Mouse (Mus musculus) frontal cortex, adult 2 months (tissue): Measurements from ENCODE around the gene Iqcd. TPM values are rescaled to one million over a fixed set of nuclear protein-coding genes. Genes with fewer than 3 reads are reported as not detected.
A peak's percentile ranks its signal among the peaks of the same experiment; 100 is the strongest.

ENCODE experiments used
- DNase-seq, 2 experiments: peaks; one replicate each; pipeline ENCODE4 v3.0.0; 2022; ENCODE audit warnings: low spot score in 1 of 2; ENCODE audit errors: extremely low spot score in 1 of 2
- polyA plus RNA-seq: library from polyadenylated mRNA; depleted of rRNA; stranded (reverse); fragments of >200 nt; gene quantifications from 2 replicates; pipeline ENCODE4 v1.2.3, GENCODE M21; 2012

Iqcd gene
- polyA plus RNA-seq, 1 experiment, result 1.9 TPM

DNA sequence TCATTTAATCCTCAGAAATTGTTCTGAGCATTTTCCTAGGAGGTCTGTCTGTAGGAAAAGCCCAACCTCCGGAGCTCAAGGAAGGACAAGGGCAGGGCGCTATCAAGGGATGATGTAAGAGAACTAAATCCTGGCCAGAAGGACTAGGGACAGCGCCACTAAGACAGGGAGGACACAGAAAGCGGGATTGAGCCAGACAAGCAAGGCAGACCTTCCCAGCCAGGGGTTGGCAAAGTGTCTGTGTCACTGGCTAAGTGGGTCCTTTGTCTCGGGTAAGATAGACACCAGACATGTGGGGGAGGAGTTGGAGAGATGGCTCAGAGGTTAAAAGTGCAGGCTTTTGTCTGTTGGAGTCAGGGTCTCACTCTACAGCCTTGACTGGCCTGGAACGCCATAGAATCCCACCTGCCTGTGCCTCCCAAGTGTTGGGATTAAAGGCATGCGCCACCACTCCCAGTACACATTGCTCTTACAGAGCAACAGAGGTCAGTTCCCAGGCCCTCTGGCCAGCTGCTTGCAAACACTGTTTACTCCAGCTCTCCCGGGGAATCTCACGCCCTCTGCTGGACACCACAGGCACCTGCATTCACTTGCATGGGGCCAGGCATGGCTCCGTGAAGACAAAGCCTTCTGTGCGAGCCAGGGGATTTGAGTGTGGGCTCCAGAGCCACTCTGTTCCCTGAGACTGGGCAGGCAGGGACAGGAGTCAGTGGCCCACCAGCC is 12.3 kb downstream of the Iqcd start:
- no peak for DNase-seq

DNA sequence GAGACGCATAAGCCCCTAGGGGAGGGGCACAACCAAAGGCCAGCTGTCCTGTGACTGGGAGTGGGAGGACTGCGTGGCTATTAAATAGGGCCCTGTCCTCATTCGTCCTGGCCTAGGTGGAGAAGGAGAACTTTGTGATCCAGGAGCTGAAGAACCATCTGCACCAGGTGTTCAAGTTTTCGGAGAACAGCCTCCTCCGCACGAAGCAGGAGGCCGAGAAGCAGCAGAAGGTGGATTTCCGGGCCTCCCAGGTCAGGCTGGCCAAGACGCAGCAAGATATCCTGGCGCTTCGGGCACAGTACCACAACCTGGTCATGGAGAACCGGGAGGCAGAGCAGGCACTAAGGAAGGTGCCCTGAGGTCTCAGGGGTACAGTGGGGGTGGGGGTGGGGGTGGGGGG is 13.4 kb downstream of the Iqcd start:
- DNase-seq, result no peak

DNA sequence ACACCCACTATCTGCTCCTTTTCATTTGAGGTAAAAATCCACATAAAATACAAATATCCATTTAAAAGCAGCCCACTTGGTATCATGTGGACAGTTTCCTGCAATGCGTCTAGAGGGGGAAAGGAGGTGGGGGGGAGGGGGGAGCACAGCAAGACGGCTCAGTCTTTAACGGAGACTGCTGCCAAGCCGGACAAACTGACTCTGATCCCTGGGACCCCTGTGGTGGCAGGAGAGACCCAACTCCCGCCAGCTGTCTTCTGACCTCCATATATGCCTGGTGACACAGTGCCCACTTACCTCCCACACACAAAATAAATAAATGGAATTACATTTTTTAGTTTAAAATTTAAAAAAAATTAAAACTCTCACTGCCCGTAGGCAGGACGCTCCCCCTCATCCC is 14.7 kb downstream of the Iqcd start:
- DNase-seq, result no peak

DNA sequence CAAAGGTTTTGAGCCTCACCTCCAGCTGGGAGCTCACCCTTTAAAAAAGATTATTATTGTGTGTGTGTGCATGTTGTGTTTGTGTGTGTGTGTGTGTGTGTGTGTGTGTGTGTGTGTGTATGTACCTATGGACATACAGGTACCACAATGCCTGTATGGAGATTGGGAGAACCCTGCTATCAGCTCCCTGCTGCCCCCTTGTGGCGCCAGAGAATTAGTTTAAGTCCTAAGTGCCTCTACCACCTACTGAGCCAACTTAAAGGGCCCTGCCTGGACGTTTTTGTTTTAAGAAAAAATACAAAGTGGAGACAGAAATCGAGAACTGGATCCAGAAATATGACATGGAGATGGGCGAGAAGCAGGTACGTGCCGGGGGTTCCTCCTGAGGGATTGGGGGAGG is 16.0 kb downstream of the Iqcd start:
- peak in 1 of 2 experiments; percentile 94 for DNase-seq

DNA sequence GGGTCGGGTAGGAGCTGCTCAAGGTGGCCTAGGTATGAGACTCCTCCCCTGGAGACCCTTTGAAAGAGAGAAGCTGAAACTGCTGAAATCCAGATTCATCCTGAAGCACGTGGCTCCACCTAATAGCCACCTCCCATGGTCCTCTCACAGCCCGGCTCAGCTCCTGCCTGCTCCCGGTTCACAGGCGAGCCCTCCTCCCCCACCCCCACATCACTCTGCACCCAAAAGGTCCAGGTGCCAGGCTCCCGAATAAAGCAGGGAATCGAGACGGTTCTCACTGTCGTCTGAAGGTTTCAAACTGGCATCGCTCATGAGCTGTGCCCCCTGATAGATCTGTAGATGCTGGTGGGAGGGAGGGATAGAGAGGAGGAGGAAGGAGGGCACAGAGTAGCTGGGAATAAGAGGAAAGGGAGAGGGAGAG is 16.4 kb downstream of the Iqcd start:
- no peak for DNase-seq

DNA sequence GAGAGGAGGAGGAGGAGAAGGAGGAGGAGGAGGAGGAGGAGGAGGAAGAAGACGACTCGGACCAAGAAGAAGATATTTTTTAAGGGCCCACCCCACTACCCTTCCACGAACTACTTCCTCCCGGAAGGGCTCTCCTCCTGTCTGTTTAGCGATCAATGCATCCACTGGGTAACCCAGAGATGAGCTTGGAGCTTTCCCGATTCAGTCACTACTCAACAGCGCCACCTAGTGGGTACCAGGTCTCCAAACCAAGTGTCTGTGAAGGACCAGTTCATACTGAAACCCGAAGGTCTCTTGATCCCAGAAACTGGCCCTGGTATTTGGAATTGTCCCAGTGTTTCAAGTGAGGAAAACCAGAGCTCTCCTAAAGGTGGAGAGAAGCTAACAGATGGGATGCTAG is 16.9 kb downstream of the Iqcd start:
- DNase-seq, result peak in 1 of 2 experiments; percentile 97

DNA sequence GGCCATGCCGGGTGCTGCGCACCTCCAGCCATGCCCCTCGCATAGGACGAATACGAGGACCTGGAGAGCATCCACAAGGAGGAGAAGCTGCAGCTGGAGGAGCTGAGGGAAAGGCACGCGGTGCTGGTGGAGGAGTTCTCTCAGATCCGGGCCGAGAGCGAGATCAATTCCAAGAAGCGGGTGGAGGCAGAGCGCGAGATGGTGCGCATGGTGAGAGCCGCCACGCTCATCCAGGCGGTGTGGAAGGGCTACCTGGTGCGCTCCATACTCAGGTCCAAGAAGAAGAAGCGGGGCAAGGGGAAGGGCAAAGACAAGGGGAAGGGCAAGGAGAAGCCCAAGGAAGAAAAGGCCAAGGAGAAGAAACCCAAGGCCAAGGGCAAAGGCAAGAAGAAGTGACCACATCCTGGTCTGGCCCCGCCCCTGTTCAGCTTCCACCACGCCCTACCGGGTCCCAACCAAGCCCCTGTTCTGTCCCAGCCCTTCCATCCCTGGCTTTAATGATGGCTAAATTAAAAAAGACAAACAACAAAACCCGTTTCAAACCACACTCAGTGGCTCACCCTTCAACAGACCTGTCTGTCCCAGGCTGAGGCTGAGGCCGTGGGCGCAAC is 17.9 kb downstream of the Iqcd start:
- DNase-seq, result no peak

DNA sequence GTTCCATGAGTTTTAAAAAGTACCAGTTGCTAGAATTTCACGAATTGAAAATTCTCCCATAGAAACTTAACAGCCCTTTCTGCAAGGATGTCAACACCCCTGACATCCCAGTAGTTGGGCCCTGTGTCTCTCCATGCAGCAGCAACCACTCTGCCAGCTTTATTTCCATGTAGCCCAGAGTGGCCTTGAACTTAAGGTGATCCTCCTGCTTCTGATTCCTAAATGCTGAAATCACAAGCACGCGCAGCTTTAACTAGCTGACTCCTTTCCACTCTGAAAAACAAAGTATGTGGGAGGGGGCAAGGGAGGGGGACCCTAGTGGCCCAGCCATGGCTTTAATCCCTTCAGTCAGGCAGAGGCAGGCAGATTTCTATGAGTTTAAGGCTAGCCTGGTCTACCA is 18.5 kb downstream of the Iqcd start:
- no peak for DNase-seq

DNA sequence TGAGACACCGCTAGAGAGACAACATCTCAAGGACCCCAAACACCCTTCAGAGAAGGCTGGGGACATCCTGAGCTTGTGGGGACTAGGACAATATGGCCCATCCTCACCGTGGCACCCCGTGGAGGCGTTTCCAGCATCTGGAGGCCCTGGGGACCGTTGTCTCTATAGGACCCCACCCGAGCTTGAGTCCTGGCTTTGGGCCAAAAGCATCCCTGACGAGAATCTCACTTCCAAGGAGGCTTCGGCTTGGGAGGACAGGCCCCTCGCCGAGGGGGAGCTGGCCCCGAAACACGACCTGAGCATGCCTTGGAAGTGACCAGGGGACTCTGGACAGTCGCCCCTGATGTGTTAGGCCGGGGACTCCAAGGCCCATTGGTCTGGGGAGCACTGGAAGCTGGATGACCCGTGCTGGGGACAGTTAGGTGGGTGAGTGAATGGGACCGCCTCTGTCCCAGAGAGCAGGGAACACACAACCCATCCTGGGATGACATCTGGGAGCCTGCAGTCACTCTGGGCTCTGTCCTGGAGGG is 20.5 kb downstream of the Iqcd start:
- DNase-seq, result no peak

DNA sequence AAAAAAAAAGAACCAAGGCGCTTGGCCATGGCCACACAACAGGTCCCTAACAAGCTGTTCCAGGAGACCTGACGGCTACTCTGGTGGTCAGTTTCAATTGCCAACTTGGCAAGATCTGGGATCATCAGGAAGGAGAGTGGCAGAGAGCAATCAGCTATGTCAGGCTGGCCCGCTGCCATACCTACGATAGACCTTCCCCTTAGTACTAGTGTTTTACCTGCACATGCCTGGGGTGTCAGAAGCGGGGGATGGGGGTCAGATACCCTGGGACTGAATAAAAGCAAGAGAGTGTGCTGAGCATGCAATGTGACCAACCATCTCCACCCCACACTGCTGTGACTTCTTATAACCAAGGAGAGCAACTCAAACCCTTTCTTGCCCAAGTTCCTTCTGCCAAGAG is 22.1 kb downstream of the Iqcd start:
- no peak for DNase-seq

DNA sequence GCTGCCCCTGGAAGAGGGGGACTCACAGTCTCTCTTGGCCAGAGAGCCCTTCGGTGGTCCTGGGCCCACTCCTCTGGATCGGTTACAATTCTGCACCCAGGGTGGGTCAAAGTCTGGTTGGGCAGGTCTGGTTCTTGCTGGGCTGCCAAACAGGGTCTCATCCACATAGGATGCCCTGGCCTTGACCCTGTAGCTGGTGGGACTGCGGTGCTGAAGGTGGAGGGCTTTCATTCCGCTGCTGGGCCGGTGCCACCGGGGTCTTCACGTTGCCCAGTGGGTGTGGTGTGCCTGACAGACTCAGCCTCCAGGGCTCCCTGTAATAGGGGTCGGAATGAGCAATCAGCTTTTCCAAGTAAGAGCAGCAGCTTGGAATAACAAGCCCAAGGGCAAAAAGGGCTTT is 22.6 kb downstream of the Iqcd start:
- no peak for DNase-seq

DNA sequence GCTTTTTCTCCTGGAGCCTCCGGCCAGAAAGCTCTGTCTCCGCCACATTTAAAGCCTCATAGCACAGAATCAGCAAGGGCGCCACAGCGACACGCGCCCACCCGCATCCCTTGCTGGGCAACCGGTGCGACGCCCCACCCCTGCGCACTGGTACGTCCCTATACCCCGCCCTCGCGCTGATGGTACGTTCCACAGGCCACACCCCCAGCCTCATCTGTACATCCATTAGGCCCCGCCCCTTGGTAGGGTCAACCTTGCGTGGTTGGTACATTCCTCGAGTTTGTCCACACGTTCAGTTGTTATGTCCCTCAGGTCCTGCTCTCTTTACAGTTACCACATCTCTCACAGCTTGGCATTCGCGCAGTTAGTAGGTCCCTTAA is 23.6 kb downstream of the Iqcd start, which contains the start of the genes Rita1 and Ddx54:
Gene Rita1, minus strand, starts transcription at position 148 of the 380 bp plus-strand sequence.
Gene Ddx54, plus strand, starts transcription at position 298 of the 380 bp plus-strand sequence.
- DNase-seq, result peak; percentile 95 to 99

DNA sequence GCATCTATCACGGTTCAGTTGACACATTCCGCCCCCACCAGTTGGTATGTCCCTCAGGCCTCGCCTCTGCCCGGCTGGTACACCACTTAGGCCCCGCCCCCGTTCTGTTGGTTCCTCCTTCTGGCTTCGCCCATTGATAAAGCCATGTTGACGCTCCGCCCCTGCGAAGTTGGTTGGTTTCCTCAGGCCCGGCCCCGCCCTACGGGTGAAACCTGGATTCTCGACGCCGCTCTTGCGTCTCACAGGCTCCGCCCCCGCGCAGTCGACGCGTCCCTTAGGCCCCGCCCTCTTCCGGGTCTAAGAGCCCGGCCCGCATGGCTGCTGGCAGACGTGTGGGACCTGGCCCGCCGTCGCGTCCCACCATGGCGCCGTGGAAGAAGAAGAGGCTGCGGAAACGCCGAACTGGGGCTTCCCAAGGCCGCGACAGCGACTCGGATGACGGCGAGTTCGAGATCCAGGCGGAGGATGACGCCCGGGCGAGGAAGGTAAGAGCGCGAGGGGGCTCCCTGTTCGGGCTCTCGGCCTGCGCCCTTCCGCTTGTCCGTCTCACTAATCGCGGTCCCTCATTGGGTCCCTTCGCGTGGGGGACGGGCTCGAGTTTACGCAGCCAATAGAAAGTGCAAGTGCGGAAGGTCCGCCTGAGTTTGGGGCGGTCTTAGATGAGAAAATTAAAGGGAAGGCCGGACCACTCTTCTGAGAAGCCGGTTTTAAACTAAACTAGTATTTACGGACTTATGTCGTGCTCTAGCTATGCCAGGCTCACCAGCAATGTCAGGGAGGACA is 24.2 kb downstream of the Iqcd start:
- DNase-seq, result peak; percentile 100

DNA sequence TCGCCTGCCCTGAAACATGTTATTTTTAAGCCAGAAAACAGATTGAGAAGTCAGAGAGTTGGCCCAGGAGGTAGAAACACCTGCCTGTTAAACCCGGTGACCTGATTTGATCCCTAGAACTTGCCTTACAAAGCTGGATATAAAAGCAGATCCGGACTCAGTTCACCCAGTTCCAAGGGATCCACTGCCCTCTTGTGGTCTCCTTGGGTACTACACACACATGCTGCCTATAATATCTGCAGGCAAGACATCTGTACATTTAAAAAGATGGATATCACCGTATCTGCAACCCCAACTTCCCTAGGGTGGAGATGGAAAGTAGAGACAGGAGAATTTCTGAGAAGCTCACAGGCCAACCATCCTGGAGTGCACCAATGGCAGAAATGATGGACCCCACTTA is 27.1 kb downstream of the Iqcd start:
- DNase-seq, result no peak

DNA sequence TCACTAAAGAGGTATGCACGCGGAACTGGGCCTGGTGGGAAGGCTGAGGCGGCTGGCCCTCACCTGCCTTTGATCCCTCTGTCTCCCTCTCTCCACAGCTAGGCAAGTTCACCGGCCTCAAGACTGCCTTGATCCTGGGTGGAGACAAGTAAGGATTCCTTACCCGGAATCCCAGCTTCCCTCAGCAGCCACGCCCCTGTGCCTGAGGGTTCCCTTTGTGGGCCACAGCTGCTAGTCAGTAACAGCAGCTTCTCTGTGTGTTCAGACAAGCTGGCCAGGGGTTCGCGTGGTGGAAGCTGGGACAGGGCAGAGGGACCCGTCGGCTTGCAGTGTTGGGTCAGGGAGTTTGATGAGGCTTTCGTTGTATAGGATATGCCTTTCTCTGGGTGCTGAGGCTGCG is 30.0 kb downstream of the Iqcd start:
- no peak for DNase-seq

DNA sequence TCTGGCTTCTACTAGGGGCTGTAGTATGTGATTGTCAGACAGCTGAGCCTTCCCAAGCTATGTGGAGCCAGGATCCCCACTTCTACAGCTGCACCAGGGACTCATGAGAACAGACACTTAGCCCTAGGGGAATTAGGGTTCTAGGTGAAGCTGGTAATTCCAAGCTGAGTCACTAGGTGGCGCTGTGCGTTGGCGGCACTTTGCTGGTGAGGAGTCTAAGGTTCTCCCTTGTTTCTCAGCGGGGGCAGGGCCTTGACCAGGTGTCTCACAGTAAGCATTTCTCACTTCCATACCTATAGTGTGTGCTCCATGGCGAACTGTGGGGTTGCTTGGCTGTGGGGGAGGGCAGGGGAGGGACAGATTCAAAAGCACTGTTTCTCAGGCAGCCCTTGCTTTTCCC is 30.4 kb downstream of the Iqcd start:
- peak in 1 of 2 experiments; percentile 84 for DNase-seq

DNA sequence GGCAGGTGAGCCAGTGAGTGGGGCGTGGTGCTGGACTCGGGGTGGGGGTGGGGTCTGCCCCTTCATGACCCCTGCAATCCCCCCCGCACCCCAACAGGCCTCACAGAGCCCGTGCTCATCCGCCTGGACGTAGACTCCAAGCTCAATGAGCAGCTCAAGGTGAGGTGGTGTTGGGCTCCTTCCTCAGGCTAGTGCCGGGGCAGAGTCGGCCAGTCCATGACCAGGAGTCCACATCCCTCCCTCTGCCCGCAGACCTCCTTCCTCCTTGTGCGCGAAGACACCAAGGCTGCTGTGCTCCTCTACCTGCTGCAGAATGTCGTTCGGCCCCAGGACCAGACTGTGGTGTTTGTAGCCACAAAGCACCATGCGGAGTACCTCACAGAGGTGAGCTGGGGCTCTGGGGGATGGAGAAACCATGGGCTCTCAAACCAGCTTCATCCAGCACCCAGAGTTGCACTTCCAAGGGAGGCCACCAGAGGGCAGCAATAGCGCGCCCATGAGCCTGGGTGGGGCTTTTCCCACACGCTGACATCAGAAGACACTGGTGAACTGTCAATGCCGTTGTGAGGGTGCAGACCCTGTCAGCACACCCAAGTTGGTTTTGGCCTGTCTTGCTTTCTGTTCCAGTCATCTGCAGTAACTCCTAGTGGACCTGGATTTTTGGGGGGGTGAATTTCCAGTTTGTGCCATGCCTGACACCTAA is 31.7 kb downstream of the Iqcd start:
- DNase-seq, result peak in 1 of 2 experiments; percentile 94

DNA sequence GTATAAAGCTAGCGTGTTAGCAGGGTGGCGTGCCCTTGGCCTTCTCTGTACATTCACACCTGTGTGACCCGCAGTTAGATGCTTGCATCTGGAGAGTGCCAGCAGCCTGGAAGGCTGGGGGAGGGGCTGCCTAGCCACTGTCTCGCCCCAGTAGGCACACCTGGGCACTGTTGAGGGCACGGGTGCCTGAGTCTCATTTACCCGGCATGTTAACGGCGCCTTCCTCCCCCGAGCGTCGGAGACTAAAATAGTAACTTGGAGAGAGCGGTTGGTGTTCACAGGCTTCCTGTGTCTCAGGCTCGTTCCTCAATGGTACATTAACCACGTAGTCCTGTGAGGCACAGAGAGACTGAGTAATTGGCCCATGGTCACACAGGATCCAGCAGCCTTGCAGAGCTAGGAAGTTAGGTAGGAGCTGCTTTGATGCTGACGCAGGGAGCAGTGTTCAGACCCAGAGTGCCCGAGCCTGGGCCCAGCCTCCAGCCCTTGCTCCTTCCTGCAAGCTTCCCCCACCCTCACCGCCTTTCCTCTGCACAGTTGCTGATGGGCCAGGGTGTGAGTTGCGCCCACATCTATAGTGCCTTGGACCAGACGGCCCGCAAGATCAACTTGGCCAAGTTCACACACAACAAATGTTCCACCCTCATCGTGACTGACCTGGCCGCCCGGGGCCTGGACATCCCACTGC is 32.4 kb downstream of the Iqcd start:
- peak in 1 of 2 experiments; percentile 48 for DNase-seq

DNA sequence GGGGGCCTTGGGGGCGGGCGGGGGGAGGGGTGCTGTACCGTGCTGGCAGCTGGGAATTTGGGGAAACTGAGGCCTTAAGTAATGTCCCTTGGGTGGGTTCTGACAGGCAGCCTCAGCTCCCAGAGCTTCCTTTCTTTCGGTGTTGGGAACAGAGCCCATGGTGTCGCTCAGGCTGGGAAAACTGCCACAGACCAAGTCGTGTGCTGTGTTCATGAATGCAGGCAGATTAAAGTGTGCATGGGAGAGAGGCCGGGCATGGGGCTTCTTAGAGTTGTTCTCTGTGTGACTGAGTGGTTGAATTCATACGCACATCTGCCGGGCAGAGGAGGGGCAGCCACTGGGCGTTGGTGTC is 33.0 kb downstream of the Iqcd start:
- DNase-seq, result no peak

DNA sequence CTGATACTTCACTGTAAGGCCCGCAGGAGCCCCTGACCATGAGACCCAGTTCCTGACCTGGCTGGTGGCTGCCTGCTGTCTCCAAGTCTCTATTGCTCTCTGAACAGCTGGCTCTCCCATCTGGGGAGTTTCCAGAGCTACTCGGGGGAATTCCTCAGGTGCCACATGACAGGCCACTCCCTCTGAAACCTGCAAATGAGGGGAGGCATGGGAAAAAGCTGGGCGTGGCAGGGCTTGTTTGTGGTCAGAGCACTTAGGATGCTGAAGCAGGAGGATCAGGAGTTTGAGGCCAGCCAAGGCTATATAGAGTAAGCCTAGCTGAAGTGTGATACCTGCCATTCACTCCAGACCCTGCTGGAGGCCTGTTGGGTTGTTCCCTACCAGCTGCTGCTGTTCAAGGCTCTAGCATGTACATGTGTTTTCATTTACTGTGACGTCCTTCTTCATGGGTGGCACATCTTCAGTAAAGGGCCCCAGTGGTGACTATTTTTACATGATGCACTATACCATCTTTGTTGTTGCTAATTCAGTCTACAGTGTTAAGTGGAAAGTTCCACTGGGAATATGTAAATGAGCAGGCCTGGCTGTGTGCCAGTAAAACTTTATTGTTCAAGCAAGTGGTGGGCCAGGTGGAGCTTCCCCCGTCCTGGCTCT is 33.5 kb downstream of the Iqcd start:
- no peak for DNase-seq
